Mouse (Mus musculus): ENCODE measurements at regions not wholly inside any gene's neighbourhood (a gene's known extent, or its start where the extent isn't known, plus 50 kb on each side); places are given as distances from the start of the nearest gene placed in this dataset.
A peak's percentile ranks its signal among the peaks of the same experiment; 100 is the strongest.

DNA sequence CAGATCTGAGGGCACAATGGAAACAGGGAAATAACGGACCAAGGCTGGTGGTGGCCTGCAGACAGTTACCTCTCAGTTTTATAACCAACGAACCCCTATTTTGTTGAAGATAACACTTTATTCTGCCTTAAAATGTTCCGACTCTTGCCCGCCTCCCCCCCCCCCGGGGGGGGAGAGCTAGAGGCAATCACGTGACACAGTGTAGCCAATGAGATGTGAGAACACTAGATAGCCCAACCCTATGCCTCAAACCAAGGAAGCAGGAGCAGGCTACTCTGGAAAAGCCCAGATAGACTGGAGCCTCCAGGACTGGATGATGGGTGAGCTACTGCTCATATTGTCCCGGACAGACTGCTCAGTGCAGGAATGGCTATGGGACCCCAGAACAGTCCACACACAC, 272.9 kb downstream of the Ptpru start:
- 87% methylated on average over 7 of the region's 7 CpGs for whole genome bisulfite sequencing
- ATAC-seq (ENCODE audit: low FRiP score) (no peak), DNase-seq (ENCODE audit: low spot score) (no peak)
- no peak overlapping the region for H3K9ac ChIP-seq
- no peak overlapping the region for H3K4me2 ChIP-seq (replicated peaks)
- H3K36me3 ChIP-seq (replicated peaks; ENCODE audit: control insufficient read depth, insufficient read depth) = no peaks in the 10 kb centered on the region
- no peaks in the 10 kb centered on the region for H3K4me1 ChIP-seq (replicated peaks; ENCODE audit: control insufficient read depth, insufficient read depth, low read length)
- no peak overlapping the region for H3K27ac ChIP-seq
- H3K4me3 ChIP-seq (replicated peaks; ENCODE audit: low read length) = no peak overlapping the region
- no peaks in the 10 kb centered on the region for H3K9me3 ChIP-seq (ENCODE audit: control insufficient read depth, low read length)
- H3K27me3 ChIP-seq (ENCODE audit: control insufficient read depth, insufficient read depth, low read length) = no peaks in the 10 kb centered on the region

DNA sequence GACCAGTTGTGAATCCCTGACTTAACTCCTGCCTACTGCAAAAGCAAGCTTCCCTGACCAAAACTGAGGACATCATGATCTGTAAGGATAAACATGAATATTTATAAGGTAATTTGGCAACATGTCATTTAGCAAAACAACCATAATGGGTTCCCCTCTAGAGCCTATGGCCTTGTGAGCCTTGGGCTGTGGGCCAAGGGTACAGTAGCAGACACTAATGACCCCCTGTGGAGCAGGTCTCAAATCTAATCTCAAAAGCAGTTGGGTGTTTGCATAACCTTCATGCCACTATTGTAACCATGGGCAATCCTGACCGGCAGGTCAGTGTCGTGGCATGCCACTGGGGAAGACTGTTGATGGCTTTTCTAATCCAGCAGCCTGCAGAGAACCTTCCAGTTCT, 270.8 kb downstream of the Ptpru start:
- peak; percentile 30 for DNase-seq (ENCODE audit: low spot score)
- no peak overlapping the region for H3K4me2 ChIP-seq (replicated peaks)
- H3K9me3 ChIP-seq (ENCODE audit: control insufficient read depth, low read length) = no peaks in the 10 kb centered on the region
- no peak overlapping the region for H3K9ac ChIP-seq
- no peak overlapping the region for H3K27ac ChIP-seq
- no peaks in the 10 kb centered on the region for H3K27me3 ChIP-seq (ENCODE audit: control insufficient read depth, insufficient read depth, low read length)
- ATAC-seq (ENCODE audit: low FRiP score) = no peak
- H3K4me3 ChIP-seq (replicated peaks; ENCODE audit: low read length) = no peak overlapping the region
- no peaks in the 10 kb centered on the region for H3K4me1 ChIP-seq (replicated peaks; ENCODE audit: control insufficient read depth, insufficient read depth, low read length)
- 39% methylated on average over 2 of the region's 2 CpGs for WGBS
- no peaks in the 10 kb centered on the region for H3K36me3 ChIP-seq (replicated peaks; ENCODE audit: control insufficient read depth, insufficient read depth)

DNA sequence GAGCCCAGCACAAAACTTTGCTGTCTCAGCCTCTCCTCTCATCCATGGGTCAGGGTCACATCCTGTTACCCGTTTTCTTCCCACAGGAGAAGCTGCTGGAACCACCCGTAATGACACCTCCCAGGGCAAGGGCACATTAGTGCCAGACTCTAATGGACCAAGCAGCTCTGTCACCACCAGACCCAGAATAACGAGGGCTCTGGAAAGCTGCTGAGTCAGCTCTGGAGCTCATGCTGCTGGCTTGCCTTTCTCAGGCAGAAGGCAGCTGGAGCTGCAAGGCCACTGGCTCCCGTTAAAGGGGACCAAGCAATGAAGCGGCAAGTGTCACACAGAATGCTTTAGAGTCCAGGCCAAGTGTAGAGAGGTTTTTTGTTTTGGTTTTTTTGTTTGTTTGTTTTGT, 268.9 kb downstream of the Ptpru start:
- DNase-seq (ENCODE audit: low spot score) = no peak
- H3K9ac ChIP-seq = no peak overlapping the region
- no peak for ATAC-seq (ENCODE audit: low FRiP score)
- H3K4me2 ChIP-seq (replicated peaks) = no peak overlapping the region
- 51% methylated on average over 5 of the region's 5 CpGs for WGBS
- no peaks in the 10 kb centered on the region for H3K4me1 ChIP-seq (replicated peaks; ENCODE audit: control insufficient read depth, insufficient read depth, low read length)
- no peaks in the 10 kb centered on the region for H3K27me3 ChIP-seq (ENCODE audit: control insufficient read depth, insufficient read depth, low read length)
- no peaks in the 10 kb centered on the region; the same call in 1 of the 2 replicates for H3K9me3 ChIP-seq (ENCODE audit: control insufficient read depth, low read length)
- no peaks in the 10 kb centered on the region for H3K36me3 ChIP-seq (replicated peaks; ENCODE audit: control insufficient read depth, insufficient read depth)
- no peak overlapping the region for H3K4me3 ChIP-seq (replicated peaks; ENCODE audit: low read length)
- no peak overlapping the region for H3K27ac ChIP-seq

DNA sequence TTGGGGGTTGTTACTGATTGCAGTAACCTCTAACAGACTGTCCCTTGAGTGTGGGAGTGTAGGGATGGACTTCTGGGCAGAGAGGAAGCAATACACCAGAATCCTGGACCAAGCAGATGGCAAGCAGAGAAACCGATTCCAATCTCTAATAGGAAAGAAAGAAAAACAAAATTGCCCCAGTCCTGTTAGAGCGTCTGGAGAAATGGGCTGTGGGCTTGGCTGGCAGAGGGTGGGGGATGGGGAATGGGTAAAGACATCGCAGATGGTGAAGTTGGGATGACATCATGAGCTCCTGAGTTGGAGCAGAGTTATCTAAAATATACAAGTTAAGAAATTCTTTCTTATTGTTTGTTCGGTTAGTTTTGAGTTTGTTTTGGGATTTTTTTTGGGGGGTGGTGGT, 260.5 kb downstream of the Ptpru start:
- no peak for DNase-seq (ENCODE audit: low spot score)
- WGBS = 81% methylated on average over 4 of the region's 4 CpGs
- no peak for ATAC-seq (ENCODE audit: low FRiP score)
- Histone ChIP-seq H3K4me2 (replicated peaks) (no peak overlapping the region), H3K9me3 (ENCODE audit: control insufficient read depth, low read length) (no peaks in the 10 kb centered on the region; the same call in 1 of the 2 replicates), H3K36me3 (replicated peaks; ENCODE audit: control insufficient read depth, insufficient read depth) (no peaks in the 10 kb centered on the region), H3K27ac (no peak overlapping the region), H3K27me3 (ENCODE audit: control insufficient read depth, insufficient read depth, low read length) (no peaks in the 10 kb centered on the region), H3K4me1 (replicated peaks; ENCODE audit: control insufficient read depth, insufficient read depth, low read length) (no peaks in the 10 kb centered on the region), H3K4me3 (replicated peaks; ENCODE audit: low read length) (no peak overlapping the region), H3K9ac (no peak overlapping the region)

DNA sequence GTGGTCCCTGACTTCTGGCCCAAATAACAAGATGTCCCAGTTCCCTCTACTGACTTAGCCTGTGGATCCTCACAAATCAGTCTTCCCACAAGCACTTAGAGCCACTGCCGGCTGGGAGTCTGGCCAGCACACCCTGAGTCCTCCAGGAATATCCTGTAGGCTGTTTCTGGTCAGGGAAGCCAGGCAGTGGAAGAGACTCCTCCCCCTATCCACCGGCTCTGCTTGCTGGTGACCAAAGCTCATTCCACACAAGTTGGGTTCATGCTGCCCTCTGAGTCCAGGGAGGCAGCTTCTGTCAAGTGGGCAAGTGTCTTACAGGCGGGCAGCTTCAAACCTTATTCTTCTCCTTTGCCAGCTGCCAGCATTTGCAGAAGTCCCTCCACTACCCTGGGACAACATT, 252.1 kb downstream of the Ptpru start:
- H3K4me3 ChIP-seq (replicated peaks; ENCODE audit: low read length) = no peak overlapping the region
- H3K27ac ChIP-seq = no peak overlapping the region
- no peaks in the 10 kb centered on the region for H3K9me3 ChIP-seq (ENCODE audit: control insufficient read depth, low read length)
- H3K4me2 ChIP-seq (replicated peaks) = no peak overlapping the region
- H3K36me3 ChIP-seq (replicated peaks; ENCODE audit: control insufficient read depth, insufficient read depth) = no peaks in the 10 kb centered on the region
- ATAC-seq (ENCODE audit: low FRiP score) (no peak), DNase-seq (ENCODE audit: low spot score) (no peak)
- no peak overlapping the region for H3K9ac ChIP-seq
- WGBS = 74% methylated on average over 3 of the region's 3 CpGs
- H3K27me3 ChIP-seq (ENCODE audit: control insufficient read depth, insufficient read depth, low read length) = no peaks in the 10 kb centered on the region
- H3K4me1 ChIP-seq (replicated peaks; ENCODE audit: control insufficient read depth, insufficient read depth, low read length) = no peaks in the 10 kb centered on the region

DNA sequence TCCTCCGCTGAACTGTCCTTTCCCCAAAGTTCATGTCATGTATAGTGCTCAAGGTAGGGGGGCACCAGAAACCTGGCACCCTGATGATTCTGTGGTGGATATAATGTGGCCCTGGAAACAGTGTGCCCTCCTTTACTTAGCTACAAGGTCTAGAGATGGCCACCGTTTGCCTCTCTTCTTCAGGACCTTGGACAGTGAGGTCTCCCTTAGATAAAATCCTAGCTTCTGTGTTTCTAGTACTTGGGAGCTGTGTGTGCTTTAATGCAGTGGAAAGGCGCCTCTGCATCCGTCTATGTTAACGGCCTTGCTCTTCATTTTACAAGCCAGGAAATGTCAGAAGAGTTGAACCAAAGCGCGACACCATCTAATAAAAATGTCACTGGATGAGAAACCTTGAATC, 250.6 kb downstream of the Ptpru start:
- WGBS = 74% methylated on average over 7 of the region's 7 CpGs
- Histone ChIP-seq H3K4me1 (replicated peaks; ENCODE audit: control insufficient read depth, insufficient read depth, low read length) (no peaks in the 10 kb centered on the region), H3K27ac (no peak overlapping the region), H3K9ac (no peak overlapping the region), H3K4me3 (replicated peaks; ENCODE audit: low read length) (no peak overlapping the region), H3K36me3 (replicated peaks; ENCODE audit: control insufficient read depth, insufficient read depth) (no peaks in the 10 kb centered on the region), H3K4me2 (replicated peaks) (no peak overlapping the region), H3K27me3 (ENCODE audit: control insufficient read depth, insufficient read depth, low read length) (no peaks in the 10 kb centered on the region), H3K9me3 (ENCODE audit: control insufficient read depth, low read length) (no peaks in the 10 kb centered on the region)
- DNase-seq (ENCODE audit: low spot score) (no peak), ATAC-seq (ENCODE audit: low FRiP score) (no peak)

DNA sequence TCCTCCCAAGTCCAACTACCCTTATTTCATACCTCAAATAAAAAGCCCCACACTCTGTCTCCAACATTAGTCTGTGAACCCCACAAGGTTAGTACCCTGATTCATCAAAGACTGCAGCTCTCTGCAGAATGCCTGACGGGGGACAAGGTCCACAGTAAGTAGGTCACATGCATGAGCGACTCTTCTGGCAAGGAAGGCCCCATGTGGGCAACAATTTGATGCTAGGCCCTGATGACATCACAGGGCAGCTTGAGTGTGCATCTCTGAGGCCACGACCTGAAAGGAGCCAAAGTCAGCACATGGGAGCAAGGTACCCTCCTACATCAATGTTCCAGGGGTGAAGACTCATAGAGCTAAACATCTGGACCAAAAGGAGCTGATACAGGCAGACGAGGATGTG, 248.0 kb downstream of the Ptpru start:
- no peaks in the 10 kb centered on the region for H3K9me3 ChIP-seq (ENCODE audit: control insufficient read depth, low read length)
- no peaks in the 10 kb centered on the region for H3K4me1 ChIP-seq (replicated peaks; ENCODE audit: control insufficient read depth, insufficient read depth, low read length)
- DNase-seq (ENCODE audit: low spot score) (no peak), ATAC-seq (ENCODE audit: low FRiP score) (no peak)
- 66% methylated on average over 4 of the region's 4 CpGs for WGBS
- no peak overlapping the region for H3K9ac ChIP-seq
- no peaks in the 10 kb centered on the region for H3K27me3 ChIP-seq (ENCODE audit: control insufficient read depth, insufficient read depth, low read length)
- H3K27ac ChIP-seq = no peak overlapping the region
- H3K36me3 ChIP-seq (replicated peaks; ENCODE audit: control insufficient read depth, insufficient read depth) = no peaks in the 10 kb centered on the region
- H3K4me2 ChIP-seq (replicated peaks) = no peak overlapping the region
- H3K4me3 ChIP-seq (replicated peaks; ENCODE audit: low read length) = no peak overlapping the region

DNA sequence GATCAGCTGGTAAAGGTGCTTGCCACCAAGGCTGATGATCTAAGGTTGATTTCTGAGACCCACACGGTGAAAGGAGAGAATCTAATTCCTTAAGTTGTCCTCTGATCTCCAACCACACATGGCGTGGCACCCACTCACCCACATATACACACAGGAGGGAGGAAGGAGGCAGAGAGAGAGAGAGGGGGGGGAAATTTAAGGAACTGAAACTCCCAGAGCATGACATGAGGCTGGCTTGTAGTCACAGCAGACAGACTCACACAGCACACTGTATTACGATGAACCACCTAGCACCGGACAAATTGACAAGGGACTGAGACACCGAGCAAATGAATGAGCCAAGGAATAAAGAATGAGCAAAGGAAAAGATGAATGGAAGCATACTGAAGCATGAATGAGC, 246.6 kb downstream of the Ptpru start:
- no peak overlapping the region for H3K27ac ChIP-seq
- H3K4me2 ChIP-seq (replicated peaks) = no peak overlapping the region
- no peaks in the 10 kb centered on the region for H3K36me3 ChIP-seq (replicated peaks; ENCODE audit: control insufficient read depth, insufficient read depth)
- DNase-seq (ENCODE audit: low spot score) = no peak
- 82% methylated on average over 5 of the region's 5 CpGs for WGBS
- H3K4me1 ChIP-seq (replicated peaks; ENCODE audit: control insufficient read depth, insufficient read depth, low read length) = no peaks in the 10 kb centered on the region
- H3K9me3 ChIP-seq (ENCODE audit: control insufficient read depth, low read length) = no peaks in the 10 kb centered on the region
- no peak overlapping the region for H3K9ac ChIP-seq
- H3K27me3 ChIP-seq (ENCODE audit: control insufficient read depth, insufficient read depth, low read length) = no peaks in the 10 kb centered on the region
- H3K4me3 ChIP-seq (replicated peaks; ENCODE audit: low read length) = no peak overlapping the region
- no peak for ATAC-seq (ENCODE audit: low FRiP score)

DNA sequence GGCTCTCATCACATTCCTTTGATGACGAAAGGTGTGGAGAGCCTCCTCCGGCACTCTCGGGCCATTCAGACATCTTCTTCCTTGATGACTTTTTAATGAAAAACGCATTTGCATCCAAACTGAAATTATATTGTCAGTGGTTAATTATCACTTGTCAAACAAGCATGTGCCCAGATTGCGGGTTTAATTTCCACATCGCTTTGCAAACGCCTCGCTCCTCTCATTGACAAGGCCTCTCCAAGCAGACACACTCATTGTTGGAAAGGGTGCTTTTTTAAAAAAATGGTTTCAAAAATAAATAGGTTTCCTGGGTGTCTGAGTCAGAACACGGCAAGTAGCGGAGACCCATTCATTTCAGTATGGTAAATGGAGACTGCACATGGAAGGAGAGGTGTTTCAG, 240.1 kb downstream of the Ptpru start:
- WGBS = 90% methylated on average over 10 of the region's 10 CpGs
- ATAC-seq (ENCODE audit: low FRiP score) = no peak
- H3K4me3 ChIP-seq (replicated peaks; ENCODE audit: low read length) = no peak overlapping the region

DNA sequence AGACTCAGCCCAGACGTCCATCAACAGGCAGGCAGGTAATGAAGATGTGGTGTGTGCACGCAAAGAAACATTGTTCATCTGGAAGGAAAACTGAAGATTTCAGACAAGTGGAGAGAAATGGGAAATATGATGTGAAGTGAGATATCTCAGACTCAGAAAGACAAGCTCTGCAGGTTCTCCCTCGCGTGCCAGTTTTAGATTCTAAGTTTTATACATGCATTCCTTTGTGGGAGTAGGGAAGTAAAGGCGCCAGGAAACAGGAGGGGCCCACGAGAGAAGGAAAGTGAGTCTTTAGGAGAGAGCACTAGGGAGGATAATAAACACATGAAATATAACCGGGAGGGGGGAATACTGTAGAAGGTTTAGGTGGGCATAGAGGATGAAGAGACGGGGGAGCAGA, 223.7 kb downstream of the Ptpru start:
- Histone ChIP-seq H3K27ac (no peak overlapping the region), H3K4me3 (replicated peaks; ENCODE audit: low read length) (no peak overlapping the region), H3K4me2 (replicated peaks) (no peak overlapping the region), H3K27me3 (ENCODE audit: control insufficient read depth, insufficient read depth, low read length) (no peaks in the 10 kb centered on the region), H3K9me3 (ENCODE audit: control insufficient read depth, low read length) (no peaks in the 10 kb centered on the region), H3K9ac (no peak overlapping the region), H3K36me3 (replicated peaks; ENCODE audit: control insufficient read depth, insufficient read depth) (no peaks in the 10 kb centered on the region), H3K4me1 (replicated peaks; ENCODE audit: control insufficient read depth, insufficient read depth, low read length) (no peaks in the 10 kb centered on the region)
- 83% methylated on average over 8 of the region's 8 CpGs for WGBS
- ATAC-seq (ENCODE audit: low FRiP score) (no peak), DNase-seq (ENCODE audit: low spot score) (no peak)

More for the DNA sequence above, 240.1 kb downstream of the Ptpru start:
- Histone ChIP-seq H3K36me3 (replicated peaks; ENCODE audit: control insufficient read depth, insufficient read depth) (no peaks in the 10 kb centered on the region), H3K9ac (no peak overlapping the region), H3K27ac (no peak overlapping the region), H3K27me3 (ENCODE audit: control insufficient read depth, insufficient read depth, low read length) (no peaks in the 10 kb centered on the region), H3K9me3 (ENCODE audit: control insufficient read depth, low read length) (no peaks in the 10 kb centered on the region), H3K4me1 (replicated peaks; ENCODE audit: control insufficient read depth, insufficient read depth, low read length) (no peaks in the 10 kb centered on the region), H3K4me2 (replicated peaks) (no peak overlapping the region)
- no peak for DNase-seq (ENCODE audit: low spot score)

Measured in hindbrain, embryonic 14.5 days (tissue).